Mouse (Mus musculus) kidney, embryonic 14.5 days (tissue): Measurements from ENCODE around the gene Tmem192. TPM values are rescaled to one million over a fixed set of nuclear protein-coding genes. Genes with fewer than 3 reads are reported as not detected.
"Not testable (repeated sequence)": the region's sequence is repeated elsewhere in the genome, so short reads cannot be mapped to it uniquely, and the experiment has no call there.

Source experiments
- ATAC-seq: fragments of 200-750 bp; cut with Nextera tagmentation; 2 replicates; pipeline ENCODE4 v1.8.0; 2017; ENCODE audit warnings: moderate number of reproducible peaks, mild to moderate bottlenecking, moderate TSS enrichment, moderate library complexity; ENCODE audit not compliant: low FRiP score, low TSS enrichment
- H3K27ac ChIP-seq: fragments of 300-500 bp; sonication (generic); 2 replicates; pipeline ENCODE4 v1.5.1; 2014; ENCODE audit warnings: low read depth, mild to moderate bottlenecking, low read length, moderate library complexity, mixed read lengths
- H3K27me3 ChIP-seq: fragments of 300-500 bp; sonication (generic); 2 replicates; pipeline ENCODE4 v1.6.1; 2014; ENCODE audit warnings: mild to moderate bottlenecking, low read length; ENCODE audit not compliant: control insufficient read depth, insufficient read depth
- H3K36me3 ChIP-seq: fragments of 300-500 bp; sonication (generic); 2 replicates; pipeline ENCODE4 v1.6.1; 2014; ENCODE audit warnings: low read length, mixed read lengths; ENCODE audit not compliant: control insufficient read depth, insufficient read depth
- H3K4me1 ChIP-seq: fragments of 300-500 bp; sonication (generic); 2 replicates; pipeline ENCODE4 v1.6.1; 2014; ENCODE audit warnings: low read length, mixed read lengths; ENCODE audit not compliant: control insufficient read depth, insufficient read depth
- H3K4me2 ChIP-seq: fragments of 300-500 bp; sonication (generic); replicated peaks from 2 replicates; pipeline ENCODE4 v1.6.1; 2014; ENCODE audit warnings: low read depth, mild to moderate bottlenecking, low read length
- H3K4me3 ChIP-seq: fragments of 300-500 bp; sonication (generic); 2 replicates; pipeline ENCODE4 v1.5.1; 2014; ENCODE audit warnings: mild to moderate bottlenecking, low read length
- H3K9ac ChIP-seq: fragments of 300-500 bp; sonication (generic); 2 replicates; pipeline ENCODE4 v1.6.1; 2014; ENCODE audit warnings: low read depth, mild to moderate bottlenecking, low read length, moderate library complexity
- H3K9me3 ChIP-seq: fragments of 300-500 bp; sonication (generic); 2 replicates; pipeline ENCODE4 v1.6.1; 2016; ENCODE audit warnings: low read length; ENCODE audit not compliant: control insufficient read depth
- WGBS: fragments of 180-500 bp; shearing (Covaris S2); extraction: QIAGEN DNeasy Blood & Tissue Kit; methylation state at CpG from one replicate; pipeline ENCODE4 v1.1.7; 2014; 5-methylcytosine and 5-hydroxymethylcytosine counted together
- polyA plus RNA-seq: library from polyadenylated mRNA; unstranded; fragments of >200 nt; fragmentation: Nextera tagmentation; extraction: Ambion mirVana; gene quantifications from 2 replicates; pipeline ENCODE4 v1.2.1, GENCODE M21; 2014

Gene Tmem192
- polyA plus RNA-seq, 1 experiment from 2014 or later: 31.1 TPM

DNA sequence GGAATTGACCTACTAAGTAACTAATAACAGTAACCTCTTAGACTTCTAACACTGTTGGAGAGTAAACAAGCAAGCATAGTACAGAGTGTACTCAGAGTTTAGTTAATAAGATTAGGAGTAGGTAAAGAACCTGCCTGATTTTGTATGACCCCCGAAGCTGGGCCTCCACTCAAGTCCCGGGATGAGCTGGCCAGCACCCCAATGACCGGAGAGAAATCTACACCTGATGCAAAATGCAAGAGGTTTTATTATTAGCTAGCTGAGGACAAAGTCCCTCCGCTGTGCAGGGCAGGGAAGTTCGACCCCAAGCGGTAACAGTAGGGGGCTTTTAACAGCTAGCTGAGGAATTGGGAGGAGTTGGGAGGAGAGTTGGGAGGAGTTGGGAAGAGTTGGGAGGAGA is 60.6 kb downstream of the Tmem192 start:
- H3K4me3 ChIP-seq, ATAC-seq, H3K4me2 ChIP-seq, H3K27me3 ChIP-seq, H3K27ac ChIP-seq, H3K36me3 ChIP-seq, H3K4me1 ChIP-seq, H3K9ac ChIP-seq, H3K9me3 ChIP-seq: not testable (repeated sequence)
- 81% methylated on average over 6 of the region's 6 CpGs for WGBS

DNA sequence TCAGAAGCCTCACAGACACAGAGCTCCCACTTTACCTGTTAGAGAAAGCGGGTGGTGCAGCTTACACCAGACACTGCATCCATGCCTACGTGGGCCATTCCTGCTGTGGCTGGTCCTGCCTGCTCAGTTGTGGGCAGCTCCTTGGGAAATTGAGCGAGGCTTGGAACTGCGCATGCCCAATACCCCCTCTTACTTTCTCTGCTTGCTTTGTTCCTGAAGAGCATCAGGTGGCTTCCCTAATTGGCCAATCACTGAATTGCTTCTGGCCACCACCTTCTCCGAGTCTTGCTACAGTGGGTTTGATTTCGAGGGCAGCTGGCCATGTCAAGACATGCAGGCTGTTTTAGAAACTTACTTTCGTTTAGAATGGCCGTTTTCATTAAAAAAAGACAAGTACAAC is 71.4 kb downstream of the Tmem192 start, which contains the start of the genes Trim61 and Trim60:
TSS of gene Trim61 (minus strand) at position 101 of the 400 bp plus-strand sequence.
TSS of gene Trim60 (minus strand) at position 162 of the 400 bp plus-strand sequence.
- Histone ChIP-seq H3K4me3 (no peak within 1 kb of the TSS), H3K9me3 (no peaks in the 10 kb centered on the region), H3K4me2 (no peak within 1 kb of the TSS), H3K27me3 (no peaks in the 10 kb centered on the region), H3K27ac (no peak within 1 kb of the TSS), H3K36me3 (no peaks in the 10 kb centered on the region), H3K9ac (no peak within 1 kb of the TSS), H3K4me1 (no peaks in the 10 kb centered on the region)
- ATAC-seq: no peak
- 86% methylated on average over 8 of the region's 8 CpGs for WGBS

Other genes with a start within 250 kb of the Tmem192 start
- gene Msmo1, start 213.4 kb upstream of the Tmem192 start, polyA plus RNA-seq: 91.6 and 116 TPM in 2 replicates
- gene Klhl2, start 97.2 kb upstream of the Tmem192 start, polyA plus RNA-seq: 10.8 and 15.5 TPM in 2 replicates
- gene Trim75, start 40.6 kb downstream of the Tmem192 start, polyA plus RNA-seq: not detected in 2 replicates
- 0.13 and 0.24 TPM in 2 replicates for gene Trim61, start 71.3 kb downstream of the Tmem192 start, polyA plus RNA-seq
- not detected in 2 replicates for gene Trim60, start 71.4 kb downstream of the Tmem192 start, polyA plus RNA-seq
- gene Apela, start 90.2 kb downstream of the Tmem192 start, polyA plus RNA-seq: 11.3 and 13.5 TPM in 2 replicates
- gene Gm10663, start 127.8 kb downstream of the Tmem192 start, polyA plus RNA-seq: not detected in 2 replicates
- gene BC030870, start 182.4 kb downstream of the Tmem192 start, polyA plus RNA-seq: 0.32 TPM in 1 of 2 replicates, not detected in the other